Mouse (Mus musculus): ENCODE data around the gene Cpne1.

Cpne1 gene

GRCm38 (mm10) chr2:156079183-156079560, 32.6 kb downstream of the Cpne1 start:
- DNase-seq: no peak

- DNase-seq: no peak
Measured at GRCm38 (mm10) chr2:156078421-156079182, 33.2 kb downstream of the Cpne1 start.

- DNase-seq: no peak
Measured at GRCm38 (mm10) chr2:156077461-156077860, 34.3 kb downstream of the Cpne1 start.

- no peak for DNase-seq
Measured at GRCm38 (mm10) chr2:156073725-156074124, 38.0 kb downstream of the Cpne1 start.

- no peak for DNase-seq
Measured at GRCm38 (mm10) chr2:156071236-156071635, 40.5 kb downstream of the Cpne1 start.

- peak; percentile 26 for DNase-seq
Measured at GRCm38 (mm10) chr2:156067916-156068315, 43.8 kb downstream of the Cpne1 start.

GRCm38 (mm10) chr2:156066126-156066525, 45.6 kb downstream of the Cpne1 start:
- DNase-seq: peak; percentile 23

GRCm38 (mm10) chr2:156065099-156066041, 46.4 kb downstream of the Cpne1 start, which contains the start of gene Spag4:
Spag4 (plus strand) TSS chr2:156065175.
- peak; percentile 70 for DNase-seq

GRCm38 (mm10) chr2:156052816-156053215, 58.9 kb downstream of the Cpne1 start, which contains the start of gene Fer1l4:
Fer1l4 (minus strand) TSS chr2:156052947.
- DNase-seq: no peak

- DNase-seq: no peak
Measured at GRCm38 (mm10) chr2:156047929-156048328, 63.8 kb downstream of the Cpne1 start.

- DNase-seq: no peak
Measured at GRCm38 (mm10) chr2:156042903-156043302, 68.9 kb downstream of the Cpne1 start.

GRCm38 (mm10) chr2:156039390-156039789, 72.4 kb downstream of the Cpne1 start:
- no peak for DNase-seq

GRCm38 (mm10) chr2:156025482-156025881, 86.3 kb downstream of the Cpne1 start:
- DNase-seq: no peak
